Mouse (Mus musculus) cortical plate, adult 2 months (tissue): ENCODE results near the gene Bzw1.

Experiments used
- CTCF ChIP-seq: fragments of 200-500 bp; IDR thresholded peaks from 2 replicates; pipeline ENCODE4 v1.5.1; 2011; ENCODE audit warnings: mild to moderate bottlenecking, control low read depth, low read length; ENCODE audit not compliant: insufficient read depth; ENCODE audit errors: extremely low read depth
- POLR2A ChIP-seq: fragments of 200-500 bp; IDR thresholded peaks from 2 replicates; pipeline ENCODE4 v1.6.1; 2011; ENCODE audit warnings: mild to moderate bottlenecking, low read length, control low read depth; ENCODE audit not compliant: insufficient read depth; ENCODE audit errors: extremely low read depth

DNA sequence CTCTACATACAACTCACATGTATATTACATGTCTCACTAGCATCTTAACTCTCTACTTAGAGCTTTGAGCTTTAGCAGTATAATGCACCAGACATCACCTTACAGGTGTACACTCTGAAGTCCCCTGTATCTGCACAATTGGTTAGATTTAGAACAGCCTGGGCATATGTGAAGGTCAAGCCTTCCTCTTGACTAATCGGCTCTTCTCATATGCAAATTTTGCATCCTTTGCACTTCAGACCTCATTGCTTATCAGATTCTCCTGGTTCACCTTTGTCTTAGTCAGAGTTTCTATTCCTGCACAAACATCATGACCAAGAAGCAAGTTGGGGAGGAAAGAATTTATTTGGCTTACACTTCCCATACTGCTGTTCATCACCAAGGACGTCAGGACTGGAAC, 23.0 kb upstream of the Bzw1 start:
- TF ChIP-seq CTCF: no peak
- no peak for TF ChIP-seq POLR2A
